Mouse (Mus musculus) kidney, adult 2 months (tissue): ENCODE data around the gene Fndc9.

ENCODE experiments used
- CTCF ChIP-seq: fragments of 200-500 bp; conservative IDR thresholded peaks from 2 replicates; pipeline ENCODE4 v1.5.1; 2011; ENCODE audit warnings: low read depth, mild to moderate bottlenecking, control low read depth, low read length, moderate library complexity, mixed read lengths; ENCODE audit not compliant: insufficient read depth, insufficient read length
- POLR2A ChIP-seq: fragments of 200-500 bp; IDR thresholded peaks from one replicate; pipeline ENCODE4 v1.6.1; 2011; ENCODE audit warnings: low read depth, low read length, control low read depth

GRCm38 (mm10) chr11:46262854-46263253 is 27.5 kb downstream of the Fndc9 start:
- no peak for TF ChIP-seq CTCF
- no peak for TF ChIP-seq POLR2A
